Mouse (Mus musculus): ENCODE data around the gene Igf2r. TPM values are rescaled to one million over a fixed set of nuclear protein-coding genes. Genes with fewer than 3 reads are reported as not detected.

The Igf2r gene
- total RNA-seq, 2 experiments from 2014 or later = 178 to 206 TPM

DNA sequence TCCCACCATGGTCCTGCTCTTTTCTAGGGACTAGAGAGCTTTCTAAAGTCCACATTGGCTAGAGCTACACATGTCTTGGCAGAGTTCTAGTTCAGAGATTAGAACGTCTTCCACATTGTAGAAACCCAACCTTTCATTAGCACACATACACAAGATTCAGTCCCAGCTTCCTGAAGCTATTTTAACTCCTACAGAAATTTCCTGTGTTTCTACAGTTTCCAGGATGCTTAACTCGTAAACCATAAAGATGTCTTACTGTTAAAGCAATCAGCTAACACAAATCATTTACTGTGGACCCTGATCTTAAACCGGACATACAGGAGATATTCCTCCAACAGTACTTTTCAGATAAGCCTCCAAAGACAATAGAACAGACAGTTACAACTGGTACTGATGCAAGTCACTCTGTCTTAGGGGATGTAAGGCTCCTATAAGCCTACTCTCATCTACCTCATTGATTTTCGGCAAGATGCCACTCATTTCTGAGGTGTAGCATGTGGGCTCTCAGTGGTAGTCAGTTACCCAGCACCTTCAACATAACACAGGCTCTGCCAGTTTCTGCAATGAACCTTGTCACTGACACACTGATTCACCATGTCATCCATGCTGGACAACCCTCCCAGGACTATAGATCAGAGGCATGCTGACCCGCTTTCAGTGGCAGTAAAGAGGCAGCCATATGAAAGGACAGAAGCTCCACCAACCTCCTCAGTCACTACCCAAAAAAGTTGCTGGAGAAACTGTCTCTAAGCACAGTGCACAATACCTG is 48.2 kb downstream of the Igf2r start:
- DNase-seq (ENCODE audit: low spot score in 2 of 2) = no peak

DNA sequence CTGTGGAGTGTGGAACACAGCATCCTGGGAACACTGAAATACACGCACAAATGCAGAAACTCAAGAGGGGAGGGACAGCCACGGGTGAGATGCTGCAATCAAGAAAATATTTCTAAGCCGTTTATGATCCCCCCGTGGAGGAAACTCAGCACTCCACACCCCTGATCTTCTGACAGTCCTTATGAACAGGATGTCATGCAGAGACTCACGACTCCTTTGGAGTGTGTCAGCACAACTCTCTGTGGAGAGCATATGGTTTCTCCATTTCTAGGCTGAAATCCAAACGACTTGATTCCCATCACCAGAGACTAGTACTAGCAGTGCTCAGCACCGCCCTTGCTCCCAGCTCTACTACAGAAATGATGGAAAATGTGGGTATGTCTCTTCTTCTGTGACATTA is 51.2 kb downstream of the Igf2r start:
- DNase-seq (ENCODE audit: low spot score in 2 of 2) = no peak

- no peak for DNase-seq (ENCODE audit: low spot score in 2 of 2)
These were observed 52.0 kb downstream of the Igf2r start for GRCm38 (mm10) chr17:12717445-12717844.

- DNase-seq (ENCODE audit: low spot score in 2 of 2) = no peak
These were observed 54.4 kb downstream of the Igf2r start for GRCm38 (mm10) chr17:12715032-12715431.

GRCm38 (mm10) chr17:12714080-12714561 is 55.3 kb downstream of the Igf2r start:
- no peak for DNase-seq (ENCODE audit: low spot score in 2 of 2)

DNA sequence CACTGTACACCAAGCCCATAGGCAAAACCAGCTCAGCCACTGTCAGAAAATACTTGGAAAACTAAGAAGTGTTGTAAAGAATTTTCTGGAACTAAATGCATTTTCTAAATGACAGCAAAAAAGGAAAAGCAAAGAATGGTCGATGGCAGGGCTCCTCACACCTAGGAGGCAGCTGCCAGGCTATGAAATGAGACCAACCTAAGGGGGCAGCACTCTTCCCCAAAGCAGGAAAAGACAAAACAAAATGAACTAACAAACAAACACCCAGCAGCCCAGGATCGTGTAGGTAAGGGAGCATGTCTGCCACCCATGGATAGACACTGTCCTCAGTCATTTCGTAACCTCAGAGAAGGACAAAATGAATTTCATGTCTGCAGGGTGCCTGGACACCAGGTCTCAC is 56.5 kb downstream of the Igf2r start:
- DNase-seq (ENCODE audit: low spot score in 2 of 2) = no peak

- DNase-seq (ENCODE audit: low spot score in 2 of 2) = no peak
These were observed 57.3 kb downstream of the Igf2r start for GRCm38 (mm10) chr17:12712191-12712590.

DNA sequence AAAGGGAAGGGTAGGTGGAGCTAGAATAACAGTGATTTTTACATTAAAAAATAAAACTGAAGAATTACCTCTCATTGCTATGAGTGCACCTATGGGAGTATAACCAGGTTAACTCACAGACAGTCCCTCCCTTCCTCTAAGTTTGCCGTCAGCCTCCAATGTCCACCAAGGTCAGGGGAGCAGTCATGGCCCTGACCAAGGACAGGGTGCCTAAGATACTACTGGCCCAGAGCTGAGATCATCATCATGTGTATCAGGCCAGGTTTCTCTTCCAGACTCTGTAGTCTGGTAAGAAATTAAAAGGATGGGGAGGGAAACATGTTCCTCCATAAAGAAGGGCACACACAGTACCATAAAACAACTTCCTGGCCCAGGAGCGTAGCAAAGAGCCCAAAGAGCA is 58.5 kb downstream of the Igf2r start:
- no peak for DNase-seq (ENCODE audit: low spot score in 2 of 2)

DNA sequence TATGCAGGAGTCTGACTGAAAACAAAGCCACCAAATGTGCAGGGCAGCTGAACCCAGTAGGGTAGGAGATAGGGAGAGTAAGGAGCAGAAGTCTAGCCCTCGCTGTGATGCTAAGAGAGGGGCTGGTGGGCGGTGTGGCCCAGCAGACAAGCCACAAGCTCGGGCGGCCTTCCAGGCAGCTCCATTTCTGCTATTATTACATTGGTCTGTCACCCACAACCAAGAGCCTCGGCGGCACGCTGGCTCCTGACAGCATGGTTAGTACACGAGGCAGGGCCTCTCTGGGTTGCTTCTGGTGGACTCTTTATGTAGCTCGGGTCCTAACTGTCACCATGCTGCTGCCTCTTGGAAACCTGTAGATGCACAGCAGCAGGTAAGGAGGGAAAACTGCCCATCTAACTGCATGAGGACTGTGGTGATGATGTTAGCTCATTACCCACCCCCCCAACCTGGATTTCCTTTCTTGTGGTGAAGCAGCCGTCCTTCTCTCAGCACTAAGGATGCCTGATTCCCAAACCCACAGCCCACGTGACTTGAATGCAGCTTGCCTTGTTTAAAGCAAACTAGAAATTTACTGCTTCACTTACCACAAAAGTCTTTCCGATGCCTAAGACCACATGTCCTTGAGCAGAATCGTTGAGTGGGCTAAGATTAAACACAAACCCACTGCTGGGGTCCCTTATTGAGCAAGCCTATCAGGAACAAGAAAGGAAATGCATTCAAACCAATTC is 59.2 kb downstream of the Igf2r start:
- no peak for DNase-seq (ENCODE audit: low spot score in 2 of 2)

GRCm38 (mm10) chr17:12708398-12708797 is 61.1 kb downstream of the Igf2r start:
- no peak for DNase-seq (ENCODE audit: low spot score in 2 of 2)

GRCm38 (mm10) chr17:12706590-12707049 is 62.8 kb downstream of the Igf2r start:
- no peak for DNase-seq (ENCODE audit: low spot score in 2 of 2)

DNA sequence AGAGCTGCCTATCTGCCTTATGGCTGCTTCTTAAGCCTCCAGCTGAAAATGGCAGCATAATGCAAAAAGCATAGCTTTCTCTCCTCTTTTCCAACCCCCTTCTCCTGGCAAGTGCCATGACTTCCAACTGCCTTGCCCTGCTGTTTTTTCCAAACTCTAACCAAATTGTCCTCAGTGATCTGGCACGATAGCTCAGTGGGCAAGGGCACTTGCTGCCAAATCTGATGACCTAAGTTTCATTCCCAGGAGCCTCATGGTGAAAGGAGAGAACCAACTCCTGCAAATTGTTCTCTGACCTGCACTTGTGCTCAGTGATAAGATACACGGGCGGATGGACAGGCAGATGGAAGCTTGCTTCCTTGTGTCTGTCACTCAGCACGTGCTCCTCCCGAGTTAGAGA is 66.6 kb downstream of the Igf2r start:
- no peak for DNase-seq (ENCODE audit: low spot score in 2 of 2)

GRCm38 (mm10) chr17:12700373-12700772 is 69.1 kb downstream of the Igf2r start:
- DNase-seq (ENCODE audit: low spot score in 2 of 2) = no peak

- no peak for DNase-seq (ENCODE audit: low spot score in 2 of 2)
These were observed 77.6 kb downstream of the Igf2r start for GRCm38 (mm10) chr17:12691899-12692298.

DNA sequence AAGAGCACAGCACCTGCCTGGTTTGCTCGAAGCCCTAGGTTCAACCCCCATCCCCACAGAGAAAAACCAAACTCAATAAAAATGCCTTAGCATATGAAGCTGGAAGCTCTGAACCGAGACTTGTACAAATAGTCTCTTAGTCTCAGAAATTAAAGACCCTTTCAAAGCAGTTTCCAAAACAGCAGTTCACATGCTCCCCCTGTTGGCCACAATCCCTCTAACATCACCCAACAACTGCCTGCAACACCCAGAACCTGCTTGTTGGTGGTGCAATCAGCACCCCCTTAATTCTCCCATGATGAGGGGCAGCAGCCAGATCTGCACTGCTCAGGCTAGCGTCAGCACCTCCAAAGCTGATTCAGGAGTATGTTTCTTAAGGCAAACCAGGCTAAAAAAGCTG is 79.9 kb downstream of the Igf2r start:
- no peak for DNase-seq (ENCODE audit: low spot score in 2 of 2)

DNA sequence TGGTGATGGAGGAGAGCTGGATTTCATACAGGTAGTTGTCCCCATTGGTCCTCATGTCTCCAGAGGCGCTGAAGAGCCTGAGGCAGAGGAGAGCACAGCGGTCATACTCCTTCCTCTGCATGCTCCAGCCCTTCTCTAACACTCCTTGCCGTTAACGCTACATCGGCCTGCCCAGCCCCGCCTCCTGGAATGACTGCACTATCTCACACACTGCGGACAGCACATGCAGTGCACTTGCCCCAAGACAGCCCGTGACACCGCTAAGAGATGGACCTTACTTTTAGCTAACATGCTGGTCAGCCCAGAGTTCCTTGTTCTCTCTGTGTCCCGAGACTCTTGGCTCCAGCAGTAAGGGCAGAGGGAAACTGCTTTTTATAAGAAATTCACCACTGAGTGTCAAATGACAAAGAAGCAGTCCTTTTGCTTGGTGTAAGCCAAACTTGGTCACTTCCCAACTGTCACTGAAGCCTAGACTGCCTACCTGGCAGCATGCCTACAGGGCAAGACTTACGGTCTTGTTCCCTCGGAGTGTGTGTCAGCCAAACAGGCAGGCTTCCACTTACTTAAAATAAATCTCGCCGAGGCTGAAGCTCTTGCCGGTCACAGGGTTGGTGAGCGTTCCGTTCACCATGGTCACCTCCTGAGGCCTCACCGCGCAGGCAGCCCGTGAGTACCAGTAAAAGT is 80.9 kb downstream of the Igf2r start:
- DNase-seq (ENCODE audit: low spot score in 2 of 2) = peak in 1 of 2 experiments; percentile 41

- no peak for DNase-seq (ENCODE audit: low spot score in 2 of 2)
These were observed 84.4 kb downstream of the Igf2r start for GRCm38 (mm10) chr17:12684928-12685624.

DNA sequence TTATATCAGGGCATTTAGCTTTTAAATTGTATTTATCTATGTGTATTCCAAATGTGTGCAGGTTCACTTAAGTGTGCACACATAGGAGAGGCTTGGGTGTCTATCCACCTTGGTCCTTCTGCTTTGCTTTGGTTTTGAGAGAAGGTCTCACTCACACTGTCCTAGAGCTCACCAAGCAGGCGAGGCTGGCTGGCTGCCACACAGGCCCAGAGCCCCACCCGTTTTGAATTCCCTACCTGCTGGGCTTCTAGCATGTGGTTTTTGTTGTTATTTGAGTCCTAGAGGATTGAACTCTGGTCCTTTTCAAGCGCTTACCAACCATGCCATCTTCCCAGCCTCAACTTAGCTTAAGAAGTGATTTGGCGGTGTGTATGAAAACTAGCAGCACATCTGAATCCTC is 85.1 kb downstream of the Igf2r start:
- DNase-seq (ENCODE audit: low spot score in 2 of 2) = no peak

DNA sequence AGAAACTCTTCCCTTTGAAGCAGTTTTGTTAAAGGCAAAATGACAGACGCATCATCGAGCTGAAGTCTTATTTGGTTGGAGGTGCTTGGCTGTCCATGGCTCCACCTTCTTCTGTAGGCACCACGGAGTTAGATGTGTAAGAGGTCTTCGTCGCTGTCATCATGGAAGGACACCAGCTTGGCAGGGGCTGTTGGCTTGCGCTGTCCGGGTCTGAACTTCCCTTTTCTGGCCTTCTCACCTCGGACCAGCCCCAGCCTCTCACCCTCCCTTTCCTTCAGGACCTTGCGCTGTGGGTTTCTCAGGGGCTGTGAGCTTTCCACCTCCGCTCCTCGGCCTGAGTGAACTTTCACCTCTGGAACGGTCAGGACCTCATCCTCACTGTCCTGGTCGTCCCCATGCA is 85.9 kb downstream of the Igf2r start:
- no peak for DNase-seq (ENCODE audit: low spot score in 2 of 2)

GRCm38 (mm10) chr17:12678261-12678660 is 91.2 kb downstream of the Igf2r start:
- DNase-seq (ENCODE audit: low spot score in 2 of 2) = no peak

DNA sequence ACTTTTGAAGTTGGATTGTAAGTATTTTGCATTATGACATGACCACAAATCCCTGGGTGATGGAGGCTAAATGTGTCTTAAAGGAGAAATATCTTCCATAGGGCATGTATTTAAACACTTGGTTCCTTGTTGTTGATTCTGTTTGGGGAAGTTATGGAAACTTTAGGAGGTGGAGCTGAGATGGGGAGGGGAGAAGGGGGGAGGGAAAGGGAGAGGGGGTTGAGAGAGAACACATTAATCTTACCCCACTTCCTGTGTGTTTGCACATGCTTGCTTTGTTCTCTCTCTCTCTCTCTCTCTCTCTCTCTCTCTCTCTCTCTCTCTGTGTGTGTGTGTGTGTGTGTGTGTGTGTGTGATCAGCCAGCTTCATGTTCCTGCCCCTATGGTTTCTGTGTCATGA is 92.3 kb downstream of the Igf2r start:
- DNase-seq (ENCODE audit: low spot score in 2 of 2) = no peak

Measured in gastrocnemius, postnatal 4 days (tissue).